Mouse (Mus musculus): ENCODE measurements at regions not wholly inside any gene's neighbourhood (a gene's known extent, or its start where the extent isn't known, plus 50 kb on each side); places are given as distances from the start of the nearest gene placed in this dataset.
A peak's percentile ranks its signal among the peaks of the same experiment; 100 is the strongest.

GRCm38 (mm10) chr9:30549892-30550515, 123.1 kb downstream of the Snx19 start:
- Histone ChIP-seq H3K4me2 (replicated peaks; ENCODE audit: low read depth, low read length, severe bottlenecking) (no peak overlapping the region), H3K27ac (replicated peaks; ENCODE audit: low read depth, low read length) (0 out of 2 replicates have a peak overlapping the region, but pooled peaks have one; percentile 43), H3K9ac (ENCODE audit: low read depth, low read length, severe bottlenecking) (no peak overlapping the region), H3K36me3 (ENCODE audit: control insufficient read depth, insufficient read depth, low read length) (no peaks in the 10 kb centered on the region), H3K4me3 (replicated peaks; ENCODE audit: low read length) (no peak overlapping the region), H3K9me3 (ENCODE audit: control insufficient read depth, low read length) (no peaks in the 10 kb centered on the region), H3K27me3 (ENCODE audit: control insufficient read depth, insufficient read depth, low read length) (no peaks in the 10 kb centered on the region), H3K4me1 (ENCODE audit: control insufficient read depth, insufficient read depth, low read length) (no peaks in the 10 kb centered on the region)
- ATAC-seq (ENCODE audit: low FRiP score, low read depth) (peak; percentile 93), DNase-seq (ENCODE audit: low spot score) (peak; percentile 79)
- 52% methylated on average over 5 of the region's 5 CpGs for WGBS
- TF ChIP-seq POLR2A (IDR thresholded peaks at IDR 0.05; ENCODE audit: borderline replicate concordance, extremely low read depth, insufficient read depth, insufficient read length): no peak

- H3K27ac ChIP-seq (replicated peaks; ENCODE audit: low read depth, low read length): no peak overlapping the region
- DNase-seq (ENCODE audit: low spot score) (no peak), ATAC-seq (ENCODE audit: low FRiP score, low read depth) (no peak)
- H3K9me3 ChIP-seq (ENCODE audit: control insufficient read depth, low read length): no peaks in the 10 kb centered on the region
- no peaks in the 10 kb centered on the region for H3K36me3 ChIP-seq (ENCODE audit: control insufficient read depth, insufficient read depth, low read length)
- H3K4me1 ChIP-seq (ENCODE audit: control insufficient read depth, insufficient read depth, low read length): peaks cover 6% of the 10 kb centered on the region
- no peak overlapping the region for H3K4me3 ChIP-seq (replicated peaks; ENCODE audit: low read length)
- 83% methylated on average over 6 of the region's 6 CpGs for WGBS
- no peak overlapping the region for H3K4me2 ChIP-seq (replicated peaks; ENCODE audit: low read depth, low read length, severe bottlenecking)
- no peaks in the 10 kb centered on the region for H3K27me3 ChIP-seq (ENCODE audit: control insufficient read depth, insufficient read depth, low read length)
- no peak for TF ChIP-seq POLR2A (IDR thresholded peaks at IDR 0.05; ENCODE audit: borderline replicate concordance, extremely low read depth, insufficient read depth, insufficient read length)
- no peak overlapping the region for H3K9ac ChIP-seq (ENCODE audit: low read depth, low read length, severe bottlenecking)
These were observed 113.0 kb downstream of the Snx19 start for GRCm38 (mm10) chr9:30539858-30540257.

- no peaks in the 10 kb centered on the region for H3K36me3 ChIP-seq (ENCODE audit: control insufficient read depth, insufficient read depth, low read length)
- ATAC-seq (ENCODE audit: low FRiP score, low read depth) (no peak), DNase-seq (ENCODE audit: low spot score) (no peak)
- no peak overlapping the region for H3K4me3 ChIP-seq (replicated peaks; ENCODE audit: low read length)
- 49% methylated on average over 8 of the region's 8 CpGs for WGBS
- no peak for TF ChIP-seq POLR2A (IDR thresholded peaks at IDR 0.05; ENCODE audit: borderline replicate concordance, extremely low read depth, insufficient read depth, insufficient read length)
- peaks cover 12% of the 10 kb centered on the region for H3K4me1 ChIP-seq (ENCODE audit: control insufficient read depth, insufficient read depth, low read length)
- H3K27me3 ChIP-seq (ENCODE audit: control insufficient read depth, insufficient read depth, low read length): no peaks in the 10 kb centered on the region
- no peaks in the 10 kb centered on the region for H3K9me3 ChIP-seq (ENCODE audit: control insufficient read depth, low read length)
- no peak overlapping the region for H3K4me2 ChIP-seq (replicated peaks; ENCODE audit: low read depth, low read length, severe bottlenecking)
- no peak overlapping the region for H3K9ac ChIP-seq (ENCODE audit: low read depth, low read length, severe bottlenecking)
- no peak overlapping the region for H3K27ac ChIP-seq (replicated peaks; ENCODE audit: low read depth, low read length)
These were observed 109.7 kb downstream of the Snx19 start for GRCm38 (mm10) chr9:30536508-30537100.

- DNase-seq (ENCODE audit: low spot score): no peak
- Histone ChIP-seq H3K27me3 (ENCODE audit: control insufficient read depth, insufficient read depth, low read length) (no peaks in the 10 kb centered on the region), H3K4me3 (replicated peaks; ENCODE audit: low read length) (no peak overlapping the region), H3K36me3 (ENCODE audit: control insufficient read depth, insufficient read depth, low read length) (no peaks in the 10 kb centered on the region), H3K4me1 (ENCODE audit: control insufficient read depth, insufficient read depth, low read length) (peaks cover 12% of the 10 kb centered on the region), H3K9me3 (ENCODE audit: control insufficient read depth, low read length) (no peaks in the 10 kb centered on the region), H3K27ac (replicated peaks; ENCODE audit: low read depth, low read length) (no peak overlapping the region), H3K9ac (ENCODE audit: low read depth, low read length, severe bottlenecking) (no peak overlapping the region), H3K4me2 (replicated peaks; ENCODE audit: low read depth, low read length, severe bottlenecking) (no peak overlapping the region)
- WGBS: 40% methylated on average over 4 of the region's 4 CpGs
- no peak for ATAC-seq (ENCODE audit: low FRiP score, low read depth)
- TF ChIP-seq POLR2A (IDR thresholded peaks at IDR 0.05; ENCODE audit: borderline replicate concordance, extremely low read depth, insufficient read depth, insufficient read length): no peak
These were observed 108.1 kb downstream of the Snx19 start for GRCm38 (mm10) chr9:30534961-30535360.

- Histone ChIP-seq H3K9me3 (ENCODE audit: control insufficient read depth, low read length) (no peaks in the 10 kb centered on the region), H3K36me3 (ENCODE audit: control insufficient read depth, insufficient read depth, low read length) (no peaks in the 10 kb centered on the region), H3K4me3 (replicated peaks; ENCODE audit: low read length) (no peak overlapping the region), H3K27me3 (ENCODE audit: control insufficient read depth, insufficient read depth, low read length) (no peaks in the 10 kb centered on the region), H3K4me2 (replicated peaks; ENCODE audit: low read depth, low read length, severe bottlenecking) (no peak overlapping the region), H3K9ac (ENCODE audit: low read depth, low read length, severe bottlenecking) (no peak overlapping the region), H3K4me1 (ENCODE audit: control insufficient read depth, insufficient read depth, low read length) (peaks cover 12% of the 10 kb centered on the region), H3K27ac (replicated peaks; ENCODE audit: low read depth, low read length) (no peak overlapping the region)
- no peak for TF ChIP-seq POLR2A (IDR thresholded peaks at IDR 0.05; ENCODE audit: borderline replicate concordance, extremely low read depth, insufficient read depth, insufficient read length)
- 72% methylated on average over 11 of the region's 11 CpGs for WGBS
- DNase-seq (ENCODE audit: low spot score) (no peak), ATAC-seq (ENCODE audit: low FRiP score, low read depth) (no peak)
These were observed 107.0 kb downstream of the Snx19 start for GRCm38 (mm10) chr9:30533780-30534343.

Data from limb, embryonic 14.5 days (tissue).